Mouse (Mus musculus) heart, postnatal 0 days (tissue): ENCODE data around the gene Pou3f4.

Source experiments
- CTCF ChIP-seq: IDR thresholded peaks from 2 replicates; pipeline ENCODE4 v1.5.1; 2016; ENCODE audit warnings: antibody characterized with exemption, control low read depth, low read depth
- EP300 ChIP-seq: IDR thresholded peaks from 2 replicates; pipeline ENCODE4 v1.6.1; 2016; ENCODE audit warnings: antibody characterized with exemption, low read depth

DNA sequence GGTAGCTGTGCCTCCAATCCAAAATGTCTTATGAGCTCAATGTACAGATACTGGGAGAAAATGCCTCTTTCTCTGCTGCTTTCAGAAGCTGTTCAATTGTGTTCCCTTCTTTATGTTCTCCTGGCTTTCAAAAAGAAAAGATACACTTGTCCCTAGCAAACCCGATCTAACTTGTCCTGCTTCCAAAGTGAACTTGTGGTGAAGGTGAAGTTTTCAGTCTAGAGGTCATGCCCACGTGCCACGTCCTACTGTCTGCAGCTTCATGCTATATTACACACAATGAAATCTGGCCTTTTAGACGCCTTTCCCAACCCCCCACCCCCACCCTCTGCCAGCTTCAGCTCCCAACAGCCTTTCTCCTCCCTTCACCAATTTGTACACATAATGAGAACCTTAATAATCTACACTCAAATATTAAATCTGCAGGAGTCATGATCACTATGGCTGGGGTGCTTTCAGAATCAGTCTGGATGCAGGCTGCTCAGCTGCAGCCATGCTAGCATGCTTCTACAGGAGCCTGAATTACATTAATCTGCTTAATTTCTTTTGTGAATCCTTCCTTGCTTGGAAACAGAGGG, 4.0 kb upstream of the Pou3f4 start:
- no peak for TF ChIP-seq CTCF
- TF ChIP-seq EP300 = no peak
